Mouse (Mus musculus) erythroid progenitor cell, adult 5-6 weeks (primary cell): ENCODE measurements at regions not wholly inside any gene's neighbourhood (a gene's known extent, or its start where the extent isn't known, plus 50 kb on each side); places are given as distances from the start of the nearest gene placed in this dataset.

Experiments
- ATAC-seq: replicated peaks from 2 replicates; pipeline ENCODE4 v1.8.0; 2016; ENCODE audit warnings: moderate number of reproducible peaks, mild to moderate bottlenecking, moderate TSS enrichment, inconsistent platforms; ENCODE audit not compliant: poor library complexity, low FRiP score, severe bottlenecking

DNA sequence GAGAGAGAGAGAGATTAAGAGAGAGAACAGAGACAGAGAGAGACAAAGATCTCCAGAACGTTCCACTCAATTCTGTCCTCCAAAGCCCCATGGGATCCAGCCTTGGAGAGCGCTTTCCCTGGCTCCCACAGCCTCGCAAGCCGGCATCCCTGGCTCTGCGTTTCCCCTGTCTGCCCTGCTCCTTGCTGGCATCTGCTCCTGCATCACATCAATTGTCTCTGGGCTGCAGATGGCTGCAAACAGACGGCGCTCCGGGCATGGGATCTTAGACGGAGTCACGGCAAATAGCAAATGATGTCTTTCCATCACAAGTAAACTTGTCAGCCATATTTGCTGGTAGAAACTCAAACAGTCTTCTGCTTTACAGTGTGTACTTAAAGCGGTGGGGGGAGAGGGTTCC is 428.4 kb downstream of the Cd83 start:
- no peak for ATAC-seq

DNA sequence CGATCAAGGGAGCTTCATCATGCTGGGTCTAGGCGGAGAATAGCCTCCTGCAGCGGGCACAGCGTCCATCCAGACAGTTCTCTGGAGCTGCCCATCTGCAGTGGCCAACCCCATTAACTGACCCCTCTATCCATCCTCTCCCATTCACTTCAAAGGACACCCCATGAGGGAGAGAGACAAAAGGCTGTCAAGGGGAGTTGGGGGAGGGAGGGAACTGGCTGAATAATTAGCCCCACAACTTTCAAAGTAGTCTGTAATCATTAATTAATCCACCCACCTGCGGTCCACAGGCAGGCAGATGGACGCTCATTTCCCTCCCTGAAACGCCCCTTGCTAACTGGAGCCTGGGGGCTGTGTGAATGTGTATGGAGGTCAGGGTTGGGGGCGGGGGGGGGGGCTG is 433.7 kb downstream of the Cd83 start:
- ATAC-seq, result no peak

DNA sequence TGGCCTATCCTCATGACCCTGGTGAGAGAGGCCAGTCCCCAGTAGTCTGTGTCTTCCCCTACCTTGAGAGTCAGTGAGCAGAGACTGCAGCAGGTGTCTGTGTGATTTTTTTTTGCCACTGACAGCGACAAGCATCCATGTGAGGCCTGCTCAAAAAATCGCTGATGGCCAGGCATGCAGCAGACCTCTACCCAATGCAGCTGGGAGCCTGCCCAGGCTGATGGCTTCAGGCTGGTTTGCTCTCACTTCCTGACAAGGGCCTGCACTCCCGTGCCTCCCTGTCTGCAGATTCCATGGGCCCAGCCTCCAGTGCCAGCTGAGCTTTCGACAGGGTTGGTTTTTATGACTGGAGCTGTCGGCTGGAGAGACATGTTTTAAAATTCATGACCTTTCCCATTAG is 437.1 kb downstream of the Cd83 start:
- no peak for ATAC-seq

DNA sequence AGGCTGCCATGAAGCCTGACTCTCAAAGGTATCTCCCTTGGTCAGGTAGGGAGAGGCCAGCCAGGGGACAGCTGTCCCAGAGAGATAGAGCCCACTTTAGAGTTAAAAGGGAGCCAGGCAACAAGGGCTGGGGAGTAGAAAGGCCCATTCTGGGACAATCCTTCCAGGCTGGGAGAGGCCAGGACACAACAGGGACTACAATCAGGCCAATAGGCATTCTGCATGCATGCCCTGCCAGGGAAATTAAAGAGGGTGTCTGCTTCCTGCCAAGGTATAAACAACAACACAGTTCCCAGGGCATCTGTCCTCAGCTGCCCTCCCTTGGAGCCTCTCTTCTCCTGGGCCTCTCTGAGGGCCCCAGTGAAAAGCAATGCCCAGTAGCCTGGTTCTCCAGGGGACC is 437.8 kb downstream of the Cd83 start:
- no peak for ATAC-seq

DNA sequence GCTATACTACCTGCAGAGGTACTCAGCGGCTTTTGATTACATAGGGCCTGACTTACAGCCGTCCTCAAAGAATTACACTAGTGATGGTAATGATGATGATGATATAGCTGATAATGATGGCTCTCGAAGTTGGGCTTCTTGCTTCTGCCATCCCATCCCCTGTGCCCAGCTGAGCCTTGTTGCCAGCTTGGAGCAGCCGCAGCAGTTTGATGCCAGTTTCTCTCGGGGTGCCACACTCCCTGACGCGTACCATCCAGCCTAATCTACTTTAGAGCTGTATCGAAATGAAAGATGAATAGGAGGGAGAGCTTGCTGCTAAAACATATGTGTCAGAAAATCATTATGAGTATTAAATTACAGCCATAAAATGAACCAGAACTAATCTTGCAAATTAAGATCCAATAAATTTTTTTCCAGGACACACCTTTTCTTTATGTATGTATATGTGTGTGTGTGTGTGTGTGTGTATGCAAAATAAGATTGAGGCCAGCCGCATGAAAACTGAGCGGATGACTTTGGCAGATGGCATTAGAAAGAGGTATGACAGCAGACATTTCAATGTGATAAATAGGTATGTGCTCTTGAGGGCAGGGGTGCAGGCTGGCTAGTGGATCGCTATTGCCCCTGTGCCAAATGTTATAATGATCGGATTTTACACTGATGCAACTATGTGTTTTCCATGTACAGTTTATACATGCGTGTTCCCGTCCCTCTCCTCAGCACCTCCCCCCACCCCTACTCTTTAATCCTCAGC is 443.3 kb downstream of the Cd83 start:
- no peak for ATAC-seq

DNA sequence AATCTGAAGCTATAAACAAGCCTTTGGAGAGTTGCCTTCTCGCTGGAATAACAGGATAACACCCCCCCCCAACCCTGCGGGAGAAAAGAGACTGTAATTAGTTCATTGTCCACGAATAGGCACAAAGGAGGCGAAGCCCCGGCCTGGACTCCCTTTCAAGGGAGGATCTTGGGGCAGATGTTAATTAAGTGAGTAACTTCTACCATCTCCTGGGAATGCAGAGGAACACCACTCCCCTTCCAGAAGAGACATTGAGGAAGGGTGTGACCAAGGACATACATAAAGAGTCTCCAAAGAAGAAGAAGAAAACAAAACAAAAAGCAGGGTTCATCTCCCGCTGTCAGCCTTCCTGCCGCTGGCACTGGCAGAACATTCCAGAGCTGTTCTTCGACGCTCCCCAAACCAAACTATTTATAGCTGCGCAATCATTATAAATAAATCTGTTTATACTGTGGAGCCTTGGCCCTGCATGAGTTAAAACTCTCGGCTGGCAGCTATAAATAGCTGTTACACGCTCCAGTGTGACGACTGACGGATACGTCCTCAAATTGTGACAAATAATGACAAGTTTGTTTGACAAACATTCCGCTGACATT is 444.1 kb downstream of the Cd83 start:
- no peak for ATAC-seq

DNA sequence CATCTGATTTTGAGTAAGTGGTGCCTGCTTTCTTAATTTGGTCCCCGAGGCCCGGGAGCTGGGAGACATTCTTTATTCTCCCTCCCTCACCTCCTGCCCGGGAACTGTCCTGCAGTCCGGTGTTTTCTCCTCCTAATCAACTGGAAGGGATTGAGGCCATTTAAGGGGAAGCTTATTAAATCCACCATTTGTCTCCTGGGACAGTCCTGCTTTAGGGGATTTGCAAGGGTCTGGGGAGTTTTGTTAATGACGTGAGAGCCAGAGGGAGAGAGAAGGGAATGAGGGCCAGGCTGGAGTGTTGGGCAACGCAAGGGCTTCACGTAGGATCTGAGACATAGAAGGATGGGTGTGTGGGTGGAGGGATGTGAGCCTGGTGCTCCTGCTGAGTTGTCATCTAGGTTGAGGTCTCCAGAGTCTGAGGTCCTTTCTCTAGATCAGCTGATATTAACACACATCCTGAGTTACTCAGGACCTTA is 444.6 kb downstream of the Cd83 start:
- ATAC-seq, result no peak

DNA sequence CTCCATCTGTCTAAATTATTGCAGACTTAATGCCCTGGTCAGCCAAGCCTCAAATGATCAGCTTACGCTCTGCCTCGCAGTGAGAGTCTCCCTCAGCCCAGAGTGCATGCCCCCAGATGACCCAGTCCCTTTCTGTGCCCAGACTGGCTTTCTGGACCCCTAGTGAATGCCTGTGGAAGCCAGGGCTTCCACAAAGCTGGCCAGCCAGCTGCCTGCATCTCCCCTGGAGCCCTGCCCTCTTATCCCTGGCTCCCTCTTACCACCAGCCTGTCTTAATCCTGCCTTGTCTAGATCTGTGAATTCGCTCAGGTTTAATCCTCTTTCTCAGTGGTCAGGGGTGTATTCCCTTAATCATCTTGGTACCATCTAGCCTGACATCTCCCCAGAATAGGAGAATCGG is 446.8 kb downstream of the Cd83 start:
- ATAC-seq, result no peak

DNA sequence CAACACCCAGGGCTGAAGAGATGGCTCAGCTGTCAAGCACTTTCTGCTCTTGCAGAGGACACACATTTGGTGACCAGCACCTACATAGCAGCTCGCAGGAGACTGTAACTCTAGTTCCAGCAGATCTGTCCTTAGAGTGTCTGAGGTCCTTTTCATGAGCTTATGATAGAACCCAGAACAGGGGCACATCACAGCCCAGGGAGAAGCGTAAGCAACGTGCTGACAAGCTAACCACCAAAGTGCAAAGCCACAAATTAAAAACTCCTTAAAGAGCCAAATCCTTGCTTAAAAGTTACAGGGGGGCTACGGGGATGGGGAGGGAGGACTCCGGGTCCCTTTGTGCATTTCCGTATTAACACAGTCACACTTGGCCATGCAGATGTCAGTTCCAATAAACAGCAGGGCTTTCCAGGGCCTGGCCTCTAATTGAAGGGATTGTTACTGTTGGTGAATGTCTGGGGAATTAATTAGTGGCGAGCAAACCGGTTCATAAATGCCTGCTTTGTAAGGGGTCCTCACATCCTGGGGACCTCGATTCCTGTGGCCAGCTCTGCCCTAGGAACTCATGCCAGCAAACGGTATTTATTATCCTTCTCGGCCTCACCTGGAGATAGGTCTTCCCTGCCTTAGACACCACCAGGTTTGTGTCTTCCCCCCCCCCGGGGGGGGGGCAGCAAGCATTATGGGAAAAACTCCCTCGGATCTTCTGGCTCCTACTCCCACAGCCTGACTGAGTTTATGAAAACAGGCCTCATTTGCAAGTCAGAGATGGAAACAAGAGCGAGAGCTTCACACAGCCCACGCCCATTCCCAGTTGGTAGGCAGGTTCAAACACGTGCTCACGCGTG is 447.5 kb downstream of the Cd83 start:
- ATAC-seq, result no peak

DNA sequence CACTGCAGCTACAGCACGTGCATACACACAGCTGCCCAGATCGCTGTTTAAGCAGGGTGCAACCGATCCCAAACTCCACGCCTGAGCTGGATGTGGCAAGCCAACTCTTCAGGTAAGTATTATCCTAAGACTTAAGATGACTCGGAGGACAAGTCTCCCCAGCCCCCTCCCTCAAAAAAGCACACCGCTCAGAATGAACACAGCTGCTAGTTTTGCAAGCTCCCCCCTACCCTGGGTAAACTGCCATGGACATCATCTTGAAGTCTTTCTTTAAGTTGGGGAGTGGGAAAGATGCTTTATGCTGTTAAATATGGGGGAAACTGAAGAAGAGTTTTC is 448.1 kb downstream of the Cd83 start:
- ATAC-seq, result no peak

DNA sequence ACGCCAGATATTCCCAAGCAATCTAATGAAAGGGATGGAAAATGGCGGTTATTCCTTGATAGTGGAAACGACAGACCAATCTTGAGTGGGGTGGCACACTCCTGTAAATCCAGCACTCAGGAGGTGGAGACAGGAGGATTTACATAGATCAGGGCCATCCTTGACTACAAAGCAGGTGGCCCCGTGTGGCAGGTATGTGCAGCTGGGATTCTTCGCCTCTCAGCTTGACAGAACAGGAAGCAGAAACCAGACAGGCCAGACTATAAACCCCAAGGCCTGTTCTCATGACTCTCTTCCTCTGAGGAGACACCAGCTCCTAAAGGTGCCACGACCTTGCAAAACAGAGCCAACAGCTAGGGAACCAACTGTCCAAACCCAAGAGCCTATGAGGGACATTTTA is 449.7 kb downstream of the Cd83 start:
- ATAC-seq, result no peak

DNA sequence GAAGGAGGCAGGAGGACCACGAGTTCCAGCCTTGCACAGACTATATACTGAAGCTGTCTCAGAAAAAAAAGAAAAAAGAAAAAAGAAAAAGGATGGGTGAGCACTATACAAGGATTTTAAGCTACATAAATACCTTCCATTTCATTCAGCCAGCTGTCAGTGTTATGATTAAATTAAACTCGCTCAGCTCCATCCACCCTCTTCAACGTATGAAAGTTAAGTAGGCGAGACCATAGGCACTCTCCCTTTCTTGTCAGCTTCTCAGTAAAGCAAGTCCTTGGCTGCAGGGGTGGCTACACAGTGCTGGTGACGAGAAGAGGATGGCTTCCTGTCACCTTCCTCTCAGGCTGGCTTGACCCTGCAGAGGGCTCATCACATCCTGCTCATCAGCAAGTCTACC is 450.7 kb downstream of the Cd83 start:
- ATAC-seq, result no peak

DNA sequence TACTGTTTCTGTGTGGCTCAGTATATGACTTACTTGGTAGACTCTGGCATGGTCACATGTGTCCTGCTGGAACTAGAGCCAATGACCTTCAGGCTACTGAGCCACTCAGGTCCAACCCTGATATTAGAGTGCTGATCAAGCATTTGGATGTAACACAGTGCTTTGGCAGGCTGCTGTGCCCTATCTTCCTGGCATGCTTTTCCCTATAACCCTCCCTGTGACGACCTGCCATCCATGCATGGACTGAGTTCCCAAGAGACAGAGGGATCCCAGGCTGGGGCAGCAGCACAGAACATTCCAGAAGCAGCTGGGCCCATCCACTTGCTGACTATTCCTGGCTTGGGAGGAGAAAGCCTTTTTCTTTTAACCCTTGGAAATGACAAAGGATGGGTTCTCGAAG is 451.4 kb downstream of the Cd83 start:
- no peak for ATAC-seq

DNA sequence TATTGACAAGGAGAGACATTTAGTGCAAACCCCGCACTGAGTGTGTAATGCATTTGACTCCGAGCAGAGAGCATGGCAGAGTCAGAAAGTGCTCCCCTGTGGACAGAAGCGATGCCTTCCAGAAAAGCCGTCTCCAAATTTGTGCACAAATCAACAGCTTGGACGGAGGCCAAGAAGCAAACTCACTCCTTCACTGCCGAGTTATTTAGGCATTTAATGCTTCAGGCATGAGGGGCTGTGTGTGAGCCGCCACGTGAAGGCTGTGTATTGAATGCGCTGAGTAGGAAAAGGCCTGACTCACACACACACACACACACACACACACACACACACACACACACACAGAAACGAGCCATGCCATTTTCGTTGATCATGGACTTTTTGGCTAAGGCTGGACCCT is 453.7 kb downstream of the Cd83 start:
- ATAC-seq, result no peak

DNA sequence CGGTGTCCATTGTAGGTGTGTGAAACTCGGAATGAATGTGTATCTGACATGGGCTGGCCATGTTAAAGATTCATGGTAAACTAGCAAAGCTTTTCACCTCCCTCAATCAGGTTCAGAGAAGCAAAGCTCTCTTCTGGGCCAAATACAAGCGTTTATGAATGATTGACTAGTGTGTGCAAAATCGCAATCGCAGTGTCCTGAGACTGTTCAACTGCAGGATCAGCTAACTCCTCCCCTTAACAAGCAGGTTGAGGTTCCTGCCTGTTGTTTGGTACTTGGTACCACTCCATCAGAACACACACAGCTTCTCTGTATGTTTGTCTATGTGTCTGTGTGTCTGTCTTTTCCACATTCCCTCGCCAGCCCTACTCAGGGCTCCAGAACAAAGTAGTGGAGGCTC is 458.6 kb downstream of the Cd83 start:
- ATAC-seq, result no peak

DNA sequence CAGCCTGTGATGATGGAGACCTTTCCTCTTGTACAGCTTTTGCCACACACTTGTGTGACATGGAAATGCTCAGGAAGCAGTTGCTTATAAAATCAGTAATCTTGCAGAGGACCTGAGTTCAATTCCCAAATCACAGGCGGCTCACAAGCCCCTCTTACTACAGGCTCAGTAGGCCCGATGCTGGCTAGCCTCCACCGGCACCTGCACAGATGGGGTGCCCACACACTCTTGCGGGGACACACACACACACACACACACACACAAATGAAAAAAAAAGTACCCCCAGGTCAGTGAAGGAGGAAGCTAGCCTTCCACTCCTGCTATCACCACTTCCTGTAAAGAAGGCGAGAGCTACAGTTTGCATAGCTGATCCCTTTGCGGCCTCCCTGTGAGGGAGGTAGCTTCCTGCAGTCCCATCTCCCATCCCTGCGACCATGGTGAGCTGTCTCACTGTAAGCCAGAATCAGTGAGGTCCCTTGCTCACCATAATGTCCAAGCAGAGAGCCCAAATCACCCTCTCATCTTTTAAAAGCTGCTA is 462.2 kb downstream of the Cd83 start:
- no peak for ATAC-seq

DNA sequence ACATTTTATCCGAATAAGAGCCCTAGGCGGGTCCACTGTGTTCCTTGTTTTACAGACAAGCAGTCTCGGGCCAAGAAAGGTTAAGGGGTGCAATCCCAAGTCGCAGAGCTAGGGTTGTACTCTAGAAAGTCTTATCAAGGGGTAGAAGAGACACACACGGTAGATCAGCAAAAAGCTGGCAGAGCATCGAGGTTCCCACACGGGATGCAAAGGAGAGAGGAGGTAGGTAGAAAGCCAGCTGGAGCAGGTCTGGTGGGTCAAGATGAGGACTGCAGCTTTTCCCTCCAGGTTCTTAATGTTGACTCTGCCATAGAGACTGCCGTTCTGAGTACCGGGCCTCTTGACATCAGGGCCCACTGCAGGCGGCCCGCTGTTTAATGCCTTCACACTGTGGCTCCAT is 463.3 kb downstream of the Cd83 start:
- ATAC-seq, result no peak

DNA sequence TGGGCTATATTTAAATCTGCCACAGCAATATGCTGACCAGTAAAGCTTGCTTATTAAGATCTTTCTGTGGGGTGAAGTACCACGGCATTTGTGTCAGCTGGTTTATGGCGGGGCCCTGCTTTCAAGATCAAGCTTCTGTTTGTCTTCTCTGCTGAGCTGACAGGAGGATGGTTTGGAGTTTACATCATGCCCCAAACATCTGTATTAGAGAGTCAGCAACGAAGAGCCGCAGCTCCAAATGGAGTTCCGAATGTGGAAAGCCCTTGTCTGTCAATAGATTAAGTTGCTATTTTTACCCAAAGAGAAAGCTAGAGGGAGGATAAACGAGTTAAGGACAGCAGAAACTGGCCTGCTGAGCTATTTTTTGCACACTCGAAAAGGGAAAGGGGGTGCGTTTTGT is 463.8 kb downstream of the Cd83 start:
- ATAC-seq, result no peak

DNA sequence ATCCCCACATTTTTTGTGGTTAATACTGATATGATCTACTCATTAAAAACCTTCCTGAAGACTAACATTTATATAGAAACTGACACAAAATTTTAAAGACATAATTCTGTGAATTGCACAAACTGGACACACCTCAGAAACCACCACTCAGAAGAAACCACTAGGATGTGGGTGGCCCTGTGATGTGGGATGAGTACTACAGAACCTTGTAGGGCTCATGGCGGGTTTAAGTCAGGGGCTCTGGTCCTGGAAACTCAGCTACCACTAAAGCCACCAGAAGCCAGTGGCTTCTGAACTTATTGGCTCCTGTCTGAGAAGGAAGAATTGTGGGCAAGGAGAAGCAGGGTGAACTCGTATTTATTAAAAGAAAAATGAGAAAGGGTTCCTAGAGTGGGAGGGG is 464.5 kb downstream of the Cd83 start:
- no peak for ATAC-seq

DNA sequence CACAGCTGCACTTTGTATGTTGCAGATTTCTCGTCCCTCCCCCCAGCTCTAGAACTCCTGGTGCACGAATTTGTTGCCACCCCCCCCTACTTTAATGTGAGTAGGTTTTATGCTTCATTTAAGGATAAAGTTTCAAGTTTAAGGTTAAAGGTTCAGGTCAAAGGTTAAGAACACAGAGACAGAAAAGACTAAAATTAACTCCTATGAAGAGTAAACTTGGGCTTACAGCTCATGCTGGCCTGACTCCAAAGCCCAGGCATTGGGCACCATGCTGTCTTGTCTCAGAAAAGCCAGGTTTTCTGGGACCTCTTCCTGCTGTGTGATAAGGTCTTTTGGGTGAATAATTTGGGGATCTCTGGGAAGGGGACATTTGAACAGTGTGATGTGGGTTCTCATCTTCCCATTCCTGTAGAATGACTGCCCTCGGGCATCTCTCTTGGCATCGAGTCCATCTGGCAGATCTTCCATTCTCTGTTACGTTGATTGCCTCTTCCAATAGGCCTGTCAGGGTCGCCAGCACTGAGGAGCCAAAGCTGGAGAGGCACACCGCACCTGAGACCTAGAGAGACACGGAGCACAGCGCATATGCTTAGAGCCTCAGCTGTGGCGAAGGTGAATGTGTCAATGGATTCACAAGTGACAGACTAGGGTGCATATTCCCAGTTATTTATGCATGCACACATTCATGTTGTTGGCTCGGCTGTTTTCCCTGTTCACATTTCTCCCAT is 466.1 kb downstream of the Cd83 start:
- no peak for ATAC-seq
